Mouse (Mus musculus) urinary bladder, postnatal 14 days (tissue): ENCODE data around the gene Hdac9.

Source experiments
- DNase-seq: peaks from one replicate; pipeline ENCODE4 v3.0.0; 2021; ENCODE audit warnings: low spot score

The Hdac9 gene

DNA sequence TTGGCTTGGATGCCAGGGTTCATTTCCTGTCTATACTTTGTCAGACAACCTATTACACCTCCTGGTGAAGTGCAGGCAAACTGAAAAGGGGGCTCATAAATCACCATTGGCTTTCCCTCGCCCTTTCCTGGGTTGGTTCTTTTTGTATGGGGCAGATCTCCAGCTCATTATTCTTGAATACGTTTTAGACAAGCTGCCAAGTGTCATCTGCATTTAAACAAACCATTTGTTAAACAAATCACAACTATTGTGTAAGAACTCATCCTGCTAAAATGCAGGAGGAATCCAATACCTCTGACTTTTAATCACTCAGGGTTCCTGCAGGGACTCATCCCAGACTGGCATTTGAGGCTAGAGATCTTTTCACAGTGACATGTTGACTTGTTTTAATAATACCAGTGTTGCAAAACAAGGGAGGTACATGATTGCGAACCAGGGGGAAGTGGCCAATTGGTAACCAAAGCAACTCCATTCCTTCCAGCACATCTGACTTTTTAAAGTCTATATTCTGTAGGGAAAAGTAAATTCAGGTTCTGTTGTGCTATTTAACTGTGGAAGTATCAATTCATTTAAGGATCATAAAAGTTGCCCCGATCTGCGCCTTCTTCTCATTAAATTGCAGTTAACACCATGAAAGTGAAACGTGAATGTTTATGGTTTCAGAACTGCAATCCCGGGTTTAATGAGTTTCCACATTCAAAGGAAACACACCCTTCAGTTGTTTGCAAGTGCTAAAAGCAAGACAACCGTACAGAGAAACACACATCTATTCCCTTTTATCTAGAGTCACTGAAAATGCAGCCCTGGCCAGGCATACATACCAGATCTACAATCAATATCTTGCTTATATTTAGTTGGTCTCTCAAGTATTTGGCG, 696.6 kb downstream of the Hdac9 start:
- DNase-seq, result no peak

DNA sequence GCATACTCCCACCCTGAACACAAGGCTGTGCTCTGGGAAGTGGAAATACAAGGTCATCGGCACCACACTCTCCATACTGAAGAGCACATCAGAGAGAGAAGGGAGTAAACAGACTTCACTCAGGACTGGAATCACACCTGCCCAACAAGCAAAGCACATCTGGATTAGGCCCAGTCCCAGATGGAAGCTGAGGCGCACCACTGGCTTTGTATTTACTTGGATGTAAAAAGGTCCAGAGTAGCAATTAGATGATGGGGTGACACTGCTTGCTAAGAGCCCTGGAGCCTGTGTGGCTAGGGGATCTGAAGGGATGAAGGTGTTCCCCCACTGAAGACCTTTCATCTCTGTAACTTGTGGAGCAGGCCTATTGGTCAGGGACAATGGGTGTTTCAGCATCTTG, 698.3 kb downstream of the Hdac9 start:
- DNase-seq, result no peak

DNA sequence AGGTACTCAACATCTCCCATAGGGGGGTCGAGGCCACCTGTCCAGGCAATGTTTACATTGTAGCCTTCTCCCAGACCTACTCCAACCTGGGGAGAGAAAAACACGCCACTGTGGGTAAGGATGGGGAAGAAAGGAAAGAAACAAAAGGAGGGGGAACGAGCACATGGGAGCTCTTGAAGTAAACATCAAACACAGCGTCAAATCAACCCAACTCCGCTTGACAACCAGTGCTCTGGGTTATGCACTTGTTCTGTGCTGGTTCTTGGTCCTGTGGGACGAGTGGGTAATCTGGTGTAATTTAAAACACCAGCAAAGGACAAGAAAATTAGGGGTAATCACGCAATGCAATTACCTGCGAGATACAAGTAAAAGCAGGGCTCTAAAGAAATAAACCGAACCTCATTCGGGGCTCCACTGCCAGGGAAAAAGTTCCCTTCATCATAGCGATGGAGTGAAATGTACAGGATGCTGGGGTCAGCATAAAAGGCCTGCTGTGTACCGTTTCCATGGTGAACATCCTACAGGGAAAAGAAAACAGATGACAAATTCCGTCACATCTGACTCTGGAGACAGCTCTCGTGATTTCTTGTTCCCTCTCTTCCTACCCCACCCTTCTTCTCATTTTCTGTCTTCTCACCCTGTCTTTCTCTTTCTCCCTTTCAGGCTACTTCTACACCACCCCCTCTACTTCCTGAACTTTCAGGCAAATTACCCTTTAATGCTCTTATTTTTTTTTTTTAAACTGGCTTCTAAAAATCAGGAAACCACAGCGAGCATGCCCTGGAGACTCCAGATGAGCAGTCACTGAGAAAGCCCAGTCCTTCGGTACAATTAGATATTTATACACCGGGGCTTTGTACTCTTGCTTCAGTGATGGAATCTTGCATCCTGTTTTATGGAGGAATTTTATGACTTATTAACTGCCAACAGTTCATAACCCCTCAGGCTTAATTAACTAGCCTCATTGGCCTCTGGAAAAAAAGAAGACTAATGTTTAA, 701.6 kb downstream of the Hdac9 start:
- no peak for DNase-seq

- DNase-seq, result no peak
These were observed 704.7 kb downstream of the Hdac9 start for GRCm38 (mm10) chr12:34212162-34212561.

DNA sequence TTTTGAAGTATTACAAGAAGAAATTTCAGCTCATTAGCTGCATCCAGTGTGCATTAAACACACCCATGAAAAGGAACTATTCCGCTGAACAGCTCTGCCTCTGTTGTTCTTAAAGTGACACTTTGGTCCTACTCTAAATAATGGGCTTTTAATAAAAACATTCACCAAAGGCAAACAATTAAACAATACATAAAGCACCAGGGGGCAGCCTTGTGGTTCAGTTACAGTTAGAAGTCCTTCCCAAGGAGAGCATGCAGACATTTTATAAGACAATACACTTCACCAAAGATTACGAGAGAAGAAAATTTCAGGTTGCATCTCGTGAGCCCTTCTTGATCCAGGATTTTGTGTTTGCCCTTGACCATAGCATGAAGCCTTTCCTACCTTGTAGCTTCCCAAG, 715.4 kb downstream of the Hdac9 start:
- DNase-seq, result no peak

GRCm38 (mm10) chr12:34200030-34200446, 716.9 kb downstream of the Hdac9 start:
- DNase-seq, result no peak

DNA sequence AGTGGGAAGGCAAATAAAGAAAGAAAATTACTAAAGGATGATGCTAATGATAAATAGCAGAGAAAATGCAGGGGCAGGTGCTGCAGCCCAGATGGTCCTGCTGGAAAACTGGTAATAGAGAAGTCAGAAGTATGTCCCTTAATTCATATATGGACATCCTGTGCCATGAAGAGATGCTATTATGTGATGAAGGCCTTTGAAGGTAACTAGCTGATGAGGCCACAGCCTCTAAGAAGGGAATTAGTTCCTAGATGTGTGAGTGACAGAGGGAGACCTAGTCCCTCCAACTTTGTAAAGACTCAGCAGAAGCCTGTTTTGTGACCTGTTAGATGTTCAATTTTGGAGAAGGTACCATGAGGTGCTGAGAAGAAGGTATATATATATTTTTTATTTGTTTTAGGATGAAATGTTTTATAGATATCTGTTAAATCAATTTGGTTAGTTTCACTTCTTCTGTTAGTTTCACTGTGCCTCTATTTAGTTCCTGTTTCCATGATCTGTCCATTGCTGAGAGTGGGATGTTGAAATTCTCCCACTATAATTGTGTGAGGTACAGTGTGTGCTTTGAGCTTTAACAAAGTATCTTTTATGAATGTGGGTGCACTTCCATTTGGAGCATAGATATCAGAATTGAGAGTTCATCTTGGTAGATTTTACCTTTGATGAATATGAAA, 721.6 kb downstream of the Hdac9 start:
- DNase-seq, result no peak

DNA sequence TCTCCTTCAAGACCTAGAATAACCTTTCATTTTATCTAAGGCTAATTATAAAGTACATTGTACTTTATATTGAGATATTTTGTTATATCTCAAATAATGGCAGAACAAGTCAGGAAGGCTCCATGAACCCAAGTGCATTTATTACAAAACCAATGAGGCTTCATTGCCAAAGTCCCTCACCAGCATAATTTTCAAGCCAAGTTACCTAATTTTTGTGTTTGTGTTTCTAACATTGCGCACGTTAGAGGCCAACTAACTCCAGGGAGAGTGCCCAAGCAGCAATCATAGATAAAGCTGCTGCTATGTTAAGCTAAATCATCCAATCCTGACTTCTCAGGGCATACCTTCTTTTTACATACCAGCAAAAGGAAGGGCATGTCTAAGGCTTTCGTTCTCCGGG, 722.8 kb downstream of the Hdac9 start:
- DNase-seq, result no peak

DNA sequence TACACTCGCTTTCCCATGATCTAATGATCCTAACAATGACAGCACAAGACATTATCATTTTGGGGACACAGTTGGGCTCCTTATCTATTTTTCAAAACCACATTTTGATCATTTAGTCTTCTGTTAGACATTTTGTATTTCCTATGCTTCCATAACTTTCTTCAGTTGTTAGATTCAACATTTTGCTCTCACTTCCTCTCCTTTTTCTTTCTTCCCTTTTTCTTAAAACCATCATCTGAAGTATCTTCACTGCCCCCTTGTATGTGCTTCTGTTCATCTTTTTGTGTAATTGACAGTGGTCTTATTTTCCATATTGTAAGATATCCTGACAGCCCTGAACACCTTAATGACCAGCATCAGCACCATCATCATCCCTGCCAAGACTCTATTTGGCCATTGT, 725.6 kb downstream of the Hdac9 start:
- DNase-seq, result no peak

- DNase-seq, result no peak
These were observed 738.0 kb downstream of the Hdac9 start for GRCm38 (mm10) chr12:34178931-34179330.

GRCm38 (mm10) chr12:34176790-34177189, 740.1 kb downstream of the Hdac9 start:
- DNase-seq, result no peak

DNA sequence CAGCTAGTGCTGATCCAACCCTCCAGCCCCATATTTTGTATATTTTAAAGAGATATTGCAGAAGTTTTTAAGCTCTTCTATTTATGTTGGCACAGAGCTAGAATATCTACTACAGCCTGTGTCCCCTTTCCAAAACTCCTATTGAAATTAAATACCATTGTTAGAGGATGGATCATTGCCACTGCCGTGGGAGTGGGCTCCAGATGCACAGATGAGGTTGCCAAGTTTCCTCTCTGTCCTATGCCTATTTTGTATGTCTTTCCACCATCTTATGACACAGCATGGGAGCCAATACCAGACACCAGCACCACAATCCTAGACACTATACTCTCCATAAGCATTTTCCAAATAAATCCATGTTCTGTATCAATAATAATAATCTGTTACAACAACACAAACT, 743.9 kb downstream of the Hdac9 start:
- DNase-seq, result no peak

- no peak for DNase-seq
These were observed 746.3 kb downstream of the Hdac9 start for GRCm38 (mm10) chr12:34170601-34171000.

DNA sequence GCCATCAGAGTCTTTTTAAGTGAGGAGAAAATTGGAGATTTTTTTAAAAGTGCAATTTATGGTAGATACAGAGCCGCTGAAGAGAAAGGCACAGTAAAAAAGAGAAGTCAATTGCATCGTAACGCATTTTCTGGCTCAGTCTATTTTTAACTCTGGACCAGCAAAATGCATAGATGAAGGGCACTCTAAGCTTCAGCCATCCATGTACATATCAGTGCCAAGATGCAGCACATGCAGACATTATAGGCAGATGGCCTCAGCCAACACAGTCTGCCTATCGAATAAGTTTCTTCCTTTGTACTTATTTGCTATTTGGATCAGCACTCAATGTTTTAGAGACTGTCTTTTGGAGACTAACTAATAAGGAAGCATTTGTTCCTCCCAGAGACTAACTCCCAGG, 751.2 kb downstream of the Hdac9 start:
- no peak for DNase-seq

GRCm38 (mm10) chr12:34156301-34156700, 760.6 kb downstream of the Hdac9 start:
- no peak for DNase-seq

- DNase-seq, result no peak
These were observed 761.2 kb downstream of the Hdac9 start for GRCm38 (mm10) chr12:34155740-34156139.

DNA sequence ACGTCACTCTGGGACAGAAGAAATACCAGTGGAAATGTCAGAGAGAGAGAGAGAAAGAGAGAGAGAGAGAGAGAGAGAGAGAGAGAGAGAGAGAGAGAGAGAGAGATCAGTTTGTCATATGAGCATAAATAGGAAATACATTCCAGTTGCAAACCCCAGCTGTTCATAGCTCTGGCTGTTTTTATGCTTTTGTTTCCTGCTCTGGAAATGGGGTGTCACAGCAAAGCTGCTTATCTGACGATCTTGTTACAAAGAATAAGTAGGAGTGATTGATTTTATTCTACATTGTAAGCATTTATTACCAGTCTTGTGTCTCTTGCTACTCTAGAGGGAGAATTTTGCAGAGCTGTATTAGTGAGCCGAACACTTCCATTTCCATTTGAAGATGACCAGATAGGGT, 762.1 kb downstream of the Hdac9 start:
- DNase-seq, result no peak

- DNase-seq, result no peak
These were observed 765.6 kb downstream of the Hdac9 start for GRCm38 (mm10) chr12:34151336-34151735.

GRCm38 (mm10) chr12:34142743-34143142, 774.2 kb downstream of the Hdac9 start:
- DNase-seq, result no peak

- DNase-seq, result no peak
These were observed 803.6 kb downstream of the Hdac9 start for GRCm38 (mm10) chr12:34113336-34113735.

- no peak for DNase-seq
These were observed 823.9 kb downstream of the Hdac9 start for GRCm38 (mm10) chr12:34092953-34093352.

DNA sequence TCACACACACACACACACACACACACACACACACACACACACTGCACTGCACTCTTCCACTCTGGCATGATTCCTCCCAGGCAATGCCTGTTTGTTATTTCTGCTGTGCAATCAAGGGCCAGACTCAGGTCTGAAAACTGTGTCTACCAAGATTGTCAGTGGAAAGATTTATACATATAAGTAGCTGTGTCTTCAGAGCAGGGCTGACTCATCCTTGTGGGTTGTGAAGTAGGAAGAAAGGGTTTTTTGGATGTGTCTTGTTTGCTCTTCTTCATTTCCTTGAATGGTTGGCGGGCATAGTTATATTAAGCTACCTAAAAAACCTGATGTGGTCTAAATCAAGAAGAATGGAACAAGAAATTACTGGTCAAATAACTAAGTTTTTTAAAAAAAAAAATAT, 825.0 kb downstream of the Hdac9 start:
- DNase-seq, result no peak
